Mouse (Mus musculus) induced T-regulatory cell, adult 2 months (primary cell): ENCODE results near the gene Atf7ip.

ENCODE experiments used
- DNase-seq: peaks from one replicate; pipeline ENCODE4 v3.0.0-alpha.2; 2012; ENCODE audit warnings: low read depth

Atf7ip gene

GRCm38 (mm10) chr6:136646207-136646606 lies 140.2 kb downstream of the Atf7ip start:
- no peak for DNase-seq

GRCm38 (mm10) chr6:136647455-136647861 lies 141.5 kb downstream of the Atf7ip start:
- DNase-seq: no peak

- no peak for DNase-seq
Observed at GRCm38 (mm10) chr6:136650664-136651063, 144.7 kb downstream of the Atf7ip start.

GRCm38 (mm10) chr6:136653331-136653730 lies 147.4 kb downstream of the Atf7ip start:
- no peak for DNase-seq

- DNase-seq: no peak
Observed at GRCm38 (mm10) chr6:136654470-136654869, 148.5 kb downstream of the Atf7ip start.

GRCm38 (mm10) chr6:136655786-136656185 lies 149.8 kb downstream of the Atf7ip start:
- no peak for DNase-seq

GRCm38 (mm10) chr6:136658303-136658702 lies 152.3 kb downstream of the Atf7ip start:
- no peak for DNase-seq

GRCm38 (mm10) chr6:136659226-136659625 lies 153.3 kb downstream of the Atf7ip start:
- no peak for DNase-seq
